ENCODE assay signal across 8 mouse cellular contexts in the genomic region with DNA sequence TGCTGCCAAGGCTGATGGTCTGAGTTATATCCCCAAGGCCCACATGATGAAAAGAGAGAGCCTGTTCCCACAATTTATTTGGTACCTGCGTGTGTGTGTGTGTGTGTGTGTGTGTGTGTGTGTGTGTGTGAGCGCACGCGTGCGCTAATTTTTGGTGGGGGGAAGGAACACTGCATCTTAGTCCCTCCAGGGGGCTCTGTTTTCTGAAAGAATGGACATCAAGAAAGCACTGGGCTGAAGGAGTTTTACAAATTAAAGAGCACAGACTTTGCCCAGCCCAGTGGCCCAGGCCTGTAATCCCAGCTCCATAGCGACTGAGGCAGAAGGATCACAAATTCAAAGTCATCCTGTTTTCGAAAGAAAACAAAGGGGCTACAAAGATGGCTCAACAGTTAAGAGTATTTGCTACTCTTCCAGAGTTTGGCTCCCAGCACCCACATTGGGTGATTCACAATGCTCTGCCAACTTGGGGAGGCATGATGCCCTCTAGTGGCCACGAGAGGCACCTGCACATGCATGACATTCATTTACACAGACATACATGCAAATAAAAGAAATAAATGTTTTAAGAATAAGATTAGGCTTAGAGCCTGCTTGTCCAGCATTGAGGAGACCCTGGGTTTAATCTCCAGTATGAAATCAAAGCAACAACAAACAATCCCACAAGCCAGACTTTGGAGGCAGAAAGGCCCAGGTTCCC. TPM values are rescaled to one million over a fixed set of nuclear protein-coding genes. Genes with fewer than 3 reads are reported as not detected.
DNase-seq lines count a peak whose midpoint lies in the region; ATAC-seq and TF ChIP-seq lines count a peak whose summit lies in the region.

No protein-coding gene starts in this region.

- ATAC-seq in midbrain, postnatal 0 days (ENCODE audit: low FRiP score): no peak
- no peak for ATAC-seq in midbrain, embryonic 16.5 days
- ATAC-seq in granulocyte monocyte progenitor cell, adult 5-6 weeks (replicated peaks; ENCODE audit: poor library complexity, severe bottlenecking): peak; percentile 49; the same call in 1 of the 2 replicates
- ATAC-seq in hindbrain, embryonic 13.5 days (ENCODE audit: low FRiP score): no peak

- H3K4me2 ChIP-seq in midbrain, postnatal 0 days (ENCODE audit: low read depth, low read length, poor library complexity, severe bottlenecking): no peak overlapping the region
- no peak overlapping the region for H3K4me2 ChIP-seq in midbrain, embryonic 16.5 days (ENCODE audit: low read length)
- H3K4me2 ChIP-seq in hindbrain, embryonic 13.5 days: no peak overlapping the region

- no peaks in the 10 kb centered on the region for H3K9me3 ChIP-seq in midbrain, postnatal 0 days (ENCODE audit: low read length)
- no peaks in the 10 kb centered on the region for H3K9me3 ChIP-seq in midbrain, embryonic 16.5 days (replicated peaks; ENCODE audit: control insufficient read depth, low read length, poor library complexity, severe bottlenecking)
- no peaks in the 10 kb centered on the region for H3K9me3 ChIP-seq in hindbrain, embryonic 13.5 days

- no peak overlapping the region for H3K4me3 ChIP-seq in midbrain, postnatal 0 days (ENCODE audit: low read depth, low read length)
- no peak overlapping the region for H3K4me3 ChIP-seq in midbrain, embryonic 16.5 days (ENCODE audit: low read depth, low read length)
- no peak overlapping the region for H3K4me3 ChIP-seq in hindbrain, embryonic 13.5 days

- no peak overlapping the region for H3K9ac ChIP-seq in midbrain, postnatal 0 days (replicated peaks; ENCODE audit: low read length, poor library complexity, severe bottlenecking)
- H3K9ac ChIP-seq in midbrain, embryonic 16.5 days (ENCODE audit: low read depth, low read length): no peak overlapping the region
- H3K9ac ChIP-seq in hindbrain, embryonic 13.5 days: no peak overlapping the region

- no peaks in the 10 kb centered on the region for H3K36me3 ChIP-seq in midbrain, postnatal 0 days (ENCODE audit: insufficient read depth, low read length)
- no peaks in the 10 kb centered on the region for H3K36me3 ChIP-seq in midbrain, embryonic 16.5 days (ENCODE audit: control insufficient read depth, insufficient read depth, low read length)
- no peaks in the 10 kb centered on the region for H3K36me3 ChIP-seq in hindbrain, embryonic 13.5 days

- H3K4me1 ChIP-seq in midbrain, postnatal 0 days (ENCODE audit: insufficient read depth, low read length): no peaks in the 10 kb centered on the region
- no peaks in the 10 kb centered on the region for H3K4me1 ChIP-seq in midbrain, embryonic 16.5 days (ENCODE audit: control insufficient read depth, insufficient read depth, low read length)
- H3K4me1 ChIP-seq in hindbrain, embryonic 13.5 days (replicated peaks): no peaks in the 10 kb centered on the region

- H3K27ac ChIP-seq in midbrain, postnatal 0 days (ENCODE audit: low read depth, low read length): no peak overlapping the region
- H3K27ac ChIP-seq in midbrain, embryonic 16.5 days (ENCODE audit: low read length): no peak overlapping the region
- no peak overlapping the region for H3K27ac ChIP-seq in hindbrain, embryonic 13.5 days

- WGBS in midbrain, postnatal 0 days: 80% methylated on average over 8 of the region's 8 CpGs
- 76% methylated on average over 8 of the region's 8 CpGs for WGBS in midbrain, embryonic 16.5 days
- WGBS in hindbrain, embryonic 13.5 days: 75% methylated on average over 8 of the region's 8 CpGs

- no peaks in the 10 kb centered on the region for H3K27me3 ChIP-seq in midbrain, postnatal 0 days (ENCODE audit: insufficient read depth, low read length)
- no peaks in the 10 kb centered on the region for H3K27me3 ChIP-seq in midbrain, embryonic 16.5 days (ENCODE audit: control insufficient read depth, insufficient read depth, low read depth, low read length)
- H3K27me3 ChIP-seq in hindbrain, embryonic 13.5 days: 0 out of 2 replicates have a peak, but pooled peaks cover 11% of the 10 kb centered on the region

- TF ChIP-seq CTCF in midbrain, postnatal 0 days (IDR thresholded peaks at IDR 0.05): peak; percentile 54

- DNase-seq in embryo, embryonic 10.5 days (ENCODE audit: low spot score): peak; percentile 29
- no peak for DNase-seq in embryo, embryonic 9.5 days (ENCODE audit: extremely low spot score)
- no peak for DNase-seq in midbrain, postnatal 0 days (ENCODE audit: low spot score)
- DNase-seq in thymus, postnatal 36 days: peak; percentile 18 to 27
- DNase-seq in frontal cortex, postnatal 10 days (ENCODE audit: low spot score in 2 of 2): no peak

RNA-seq across cellular contexts. Expression of a gene that starts 45.3 kb away (rescaled TPM):
- total RNA-seq in midbrain, postnatal 0 days (2014; rRNA removed): 19.2 and 24.0 TPM in 2 replicates
- polyA plus RNA-seq in midbrain, postnatal 0 days (2015; fragmentation: Nextera tagmentation; extraction: Ambion mirVana): 27.0 and 32.0 TPM in 2 replicates
- polyA plus RNA-seq in midbrain, embryonic 16.5 days (2015; fragmentation: Nextera tagmentation; extraction: Ambion mirVana): 34.7 and 37.1 TPM in 2 replicates
- total RNA-seq in granulocyte monocyte progenitor cell, adult 5-6 weeks (2014; fragmentation: Nextera tagmentation): 20.8 and 48.1 TPM in 2 replicates
- 31.7 and 35.6 TPM in 2 replicates for total RNA-seq in granulocyte monocyte progenitor cell, adult 5-6 weeks (2017)
- polyA plus RNA-seq in hindbrain, embryonic 13.5 days (2015; fragmentation: Nextera tagmentation; extraction: Ambion mirVana): 23.8 and 26.3 TPM in 2 replicates

RNA-seq across cellular contexts. Expression of a gene that starts 45.4 kb away (rescaled TPM):
- 23.2 and 31.6 TPM in 2 replicates for total RNA-seq in midbrain, postnatal 0 days (2014; rRNA removed)
- 8.7 and 9.0 TPM in 2 replicates for polyA plus RNA-seq in midbrain, postnatal 0 days (2015; fragmentation: Nextera tagmentation; extraction: Ambion mirVana)
- polyA plus RNA-seq in midbrain, embryonic 16.5 days (2015; fragmentation: Nextera tagmentation; extraction: Ambion mirVana): 19.2 and 20.8 TPM in 2 replicates
- total RNA-seq in granulocyte monocyte progenitor cell, adult 5-6 weeks (2014; fragmentation: Nextera tagmentation): 75.2 and 76.6 TPM in 2 replicates
- 134 and 144 TPM in 2 replicates for total RNA-seq in granulocyte monocyte progenitor cell, adult 5-6 weeks (2017)
- polyA plus RNA-seq in hindbrain, embryonic 13.5 days (2015; fragmentation: Nextera tagmentation; extraction: Ambion mirVana): 27.3 and 27.6 TPM in 2 replicates

Comparison
In these comparisons a context has a peak if more than half of its experiments do, and no peak if none do; other contexts are left out.
1. DNase-seq: peak in embryo, embryonic 10.5 days (single experiment) and thymus, postnatal 36 days (2 of 2); none in embryo, embryonic 9.5 days (single experiment), midbrain, postnatal 0 days (single experiment) and frontal cortex, postnatal 10 days (0 of 2).